Mouse (Mus musculus) erythroid progenitor cell, adult 5-6 weeks (primary cell): ENCODE results near the gene Hic2. TPM values are rescaled to one million over a fixed set of nuclear protein-coding genes. Genes with fewer than 3 reads are reported as not detected.

Experiments
- total RNA-seq, 2 experiments: library from RNA; stranded (forward) in 1 of 2; stranded (reverse) in 1 of 2; fragments of 150-400 nt in 1 of 2; fragments of 186-747, 209-891 nt in 1 of 2; gene quantifications; 2 replicates each; pipeline versions ENCODE4 v1.2.3 to v1.2.4; 2015 to 2017; ENCODE audit warnings: low replicate concordance in 2 of 2

Hic2 gene
- total RNA-seq, 2 experiments from 2014 or later: under 0.01 to 0.23 TPM

Other genes starting within 250 kb of the Hic2 start
- gene Ypel1, start 163.9 kb upstream of the Hic2 start, total RNA-seq (2015; ENCODE audit: low replicate concordance): not detected in 2 replicates
- gene Ypel1, start 163.9 kb upstream of the Hic2 start, total RNA-seq (2017; ENCODE audit: low replicate concordance): not detected in 2 replicates
- gene Ppil2, start 122.3 kb upstream of the Hic2 start, total RNA-seq (2015; ENCODE audit: low replicate concordance): 41.9 and 43.2 TPM in 2 replicates
- 37.7 and 65.6 TPM in 2 replicates for gene Ppil2, start 122.3 kb upstream of the Hic2 start, total RNA-seq (2017; ENCODE audit: low replicate concordance)
- 5.9 TPM in 1 of 2 replicates, not detected in the other for gene 2610318N02Rik, start 108.4 kb upstream of the Hic2 start, total RNA-seq (2015; ENCODE audit: low replicate concordance)
- 2.7 and 2.9 TPM in 2 replicates for gene 2610318N02Rik, start 108.4 kb upstream of the Hic2 start, total RNA-seq (2017; ENCODE audit: low replicate concordance)
- 18.4 and 25.6 TPM in 2 replicates for gene Sdf2l1, start 101.2 kb upstream of the Hic2 start, total RNA-seq (2015; ENCODE audit: low replicate concordance)
- 7.2 and 15.7 TPM in 2 replicates for gene Sdf2l1, start 101.2 kb upstream of the Hic2 start, total RNA-seq (2017; ENCODE audit: low replicate concordance)
- not detected in 2 replicates for gene Ydjc, start 89.0 kb upstream of the Hic2 start, total RNA-seq (2015; ENCODE audit: low replicate concordance)
- gene Ydjc, start 89.0 kb upstream of the Hic2 start, total RNA-seq (2017; ENCODE audit: low replicate concordance): 0.13 TPM in 1 of 2 replicates, not detected in the other
- gene Ccdc116, start 86.3 kb upstream of the Hic2 start, total RNA-seq (2015; ENCODE audit: low replicate concordance): not detected in 2 replicates
- 0.83 and 0.90 TPM in 2 replicates for gene Ccdc116, start 86.3 kb upstream of the Hic2 start, total RNA-seq (2017; ENCODE audit: low replicate concordance)
- 110 and 161 TPM in 2 replicates for gene Ube2l3, start 30.9 kb upstream of the Hic2 start, total RNA-seq (2015; ENCODE audit: low replicate concordance)
- 31.6 and 40.6 TPM in 2 replicates for gene Ube2l3, start 30.9 kb upstream of the Hic2 start, total RNA-seq (2017; ENCODE audit: low replicate concordance)
- gene Rimbp3, start 25.0 kb upstream of the Hic2 start, total RNA-seq (2015; ENCODE audit: low replicate concordance): not detected in 2 replicates
- 0.38 TPM in 1 of 2 replicates, not detected in the other for gene Rimbp3, start 25.0 kb upstream of the Hic2 start, total RNA-seq (2017; ENCODE audit: low replicate concordance)
- 4.6 TPM in 1 of 2 replicates, not detected in the other for gene Tmem191c, start 42.5 kb downstream of the Hic2 start, total RNA-seq (2015; ENCODE audit: low replicate concordance)
- gene Tmem191c, start 42.5 kb downstream of the Hic2 start, total RNA-seq (2017; ENCODE audit: low replicate concordance): not detected in 2 replicates
- not detected in 2 replicates for gene Serpind1, start 97.8 kb downstream of the Hic2 start, total RNA-seq (2015; ENCODE audit: low replicate concordance)
- gene Serpind1, start 97.8 kb downstream of the Hic2 start, total RNA-seq (2017; ENCODE audit: low replicate concordance): not detected in 2 replicates
- 22.6 and 25.9 TPM in 2 replicates for gene Snap29, start 172.4 kb downstream of the Hic2 start, total RNA-seq (2015; ENCODE audit: low replicate concordance)
- gene Snap29, start 172.4 kb downstream of the Hic2 start, total RNA-seq (2017; ENCODE audit: low replicate concordance): 19.0 and 20.7 TPM in 2 replicates
- 15.9 and 72.1 TPM in 2 replicates for gene Pi4ka, start 172.7 kb downstream of the Hic2 start, total RNA-seq (2015; ENCODE audit: low replicate concordance)
- gene Pi4ka, start 172.7 kb downstream of the Hic2 start, total RNA-seq (2017; ENCODE audit: low replicate concordance): 17.1 and 35.3 TPM in 2 replicates
- 21.3 and 25.2 TPM in 2 replicates for gene Crkl, start 218.4 kb downstream of the Hic2 start, total RNA-seq (2015; ENCODE audit: low replicate concordance)
- 20.0 and 24.4 TPM in 2 replicates for gene Crkl, start 218.4 kb downstream of the Hic2 start, total RNA-seq (2017; ENCODE audit: low replicate concordance)